Mouse (Mus musculus) lung, embryonic 16.5 days (tissue): ENCODE measurements at regions not wholly inside any gene's neighbourhood (a gene's known extent, or its start where the extent isn't known, plus 50 kb on each side); places are given as distances from the start of the nearest gene placed in this dataset.

Experiments used
- ATAC-seq: fragments of 200-750 bp; cut with Nextera tagmentation; 2 replicates; pipeline ENCODE4 v1.8.0; 2017; ENCODE audit warnings: low read depth, mild to moderate bottlenecking, moderate library complexity
- H3K27ac ChIP-seq: fragments of 300-500 bp; sonication (generic); 2 replicates; pipeline ENCODE4 v1.5.1; 2014; ENCODE audit warnings: mild to moderate bottlenecking, control low read depth, low read length
- H3K27me3 ChIP-seq: fragments of 300-500 bp; sonication (generic); 2 replicates; pipeline ENCODE4 v1.6.1; 2014; ENCODE audit warnings: low read depth, low read length, mixed read lengths; ENCODE audit not compliant: control insufficient read depth, insufficient read depth
- H3K36me3 ChIP-seq: fragments of 300-500 bp; sonication (generic); 2 replicates; pipeline ENCODE4 v1.6.1; 2014; ENCODE audit warnings: low read length; ENCODE audit not compliant: control insufficient read depth, insufficient read depth
- H3K4me1 ChIP-seq: fragments of 300-500 bp; sonication (generic); replicated peaks from 2 replicates; pipeline ENCODE4 v1.6.1; 2014; ENCODE audit warnings: low read length, mixed read lengths; ENCODE audit not compliant: control insufficient read depth, insufficient read depth
- H3K4me2 ChIP-seq: fragments of 300-500 bp; sonication (generic); 2 replicates; pipeline ENCODE4 v1.6.1; 2014; ENCODE audit warnings: low read depth, low read length, control low read depth
- H3K4me3 ChIP-seq: fragments of 300-500 bp; sonication (generic); 2 replicates; pipeline ENCODE4 v1.5.1; 2014; ENCODE audit warnings: mild to moderate bottlenecking, low read length, control low read depth
- H3K9ac ChIP-seq: fragments of 300-500 bp; sonication (generic); 2 replicates; pipeline ENCODE4 v1.6.1; 2014; ENCODE audit warnings: low read length, control low read depth
- H3K9me3 ChIP-seq: fragments of 300-500 bp; sonication (generic); 2 replicates; pipeline ENCODE4 v1.6.1; 2016; ENCODE audit warnings: low read length; ENCODE audit not compliant: control insufficient read depth
- WGBS: fragments of 180-500 bp; shearing (Covaris S2); extraction: QIAGEN DNeasy Blood & Tissue Kit; methylation state at CpG from one replicate; pipeline ENCODE4 v1.1.7; 2014; 5-methylcytosine and 5-hydroxymethylcytosine counted together

- Histone ChIP-seq H3K27me3 (no peaks in the 10 kb centered on the region), H3K36me3 (no peaks in the 10 kb centered on the region), H3K4me2 (no peak overlapping the region), H3K4me1 (no peaks in the 10 kb centered on the region), H3K9ac (no peak overlapping the region), H3K4me3 (no peak overlapping the region), H3K9me3 (no peaks in the 10 kb centered on the region), H3K27ac (no peak overlapping the region)
- ATAC-seq, result no peak
- 58% methylated on average over 2 of the region's 2 CpGs for WGBS
Observed at GRCm38 (mm10) chr12:45745697-45746096, 671.2 kb upstream of the Stxbp6 start.

DNA sequence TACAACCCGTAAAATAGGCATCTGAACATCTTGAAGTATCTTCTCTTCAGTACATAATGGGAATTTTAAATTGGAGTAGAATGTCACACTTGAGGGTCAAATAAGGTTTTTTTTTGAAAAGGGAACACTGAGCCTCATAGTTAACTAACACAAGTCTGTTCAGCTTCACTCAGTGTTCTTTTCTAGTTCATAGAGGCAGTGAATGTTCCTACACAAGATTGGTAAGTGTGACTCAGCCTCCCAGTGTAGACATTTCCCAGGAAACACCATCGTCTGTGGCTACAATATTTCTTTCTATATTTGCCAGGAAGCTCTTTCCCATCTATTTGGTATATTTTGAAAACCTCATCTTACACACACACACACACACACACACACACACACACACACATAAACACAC, 670.1 kb upstream of the Stxbp6 start:
- Histone ChIP-seq H3K9me3 (no peaks in the 10 kb centered on the region), H3K4me1 (no peaks in the 10 kb centered on the region), H3K27ac (no peak overlapping the region), H3K9ac (no peak overlapping the region), H3K36me3 (no peaks in the 10 kb centered on the region), H3K4me3 (no peak overlapping the region), H3K27me3 (no peaks in the 10 kb centered on the region), H3K4me2 (no peak overlapping the region)
- ATAC-seq, result no peak
- WGBS, result 65% methylated on average over 2 of the region's 2 CpGs

- H3K4me1 ChIP-seq, result no peaks in the 10 kb centered on the region
- no peak for ATAC-seq
- no peak overlapping the region for H3K4me2 ChIP-seq
- WGBS, result 39% methylated on average over 4 of the region's 4 CpGs
- no peaks in the 10 kb centered on the region for H3K9me3 ChIP-seq
- no peaks in the 10 kb centered on the region for H3K27me3 ChIP-seq
- H3K27ac ChIP-seq, result no peak overlapping the region
- no peak overlapping the region for H3K4me3 ChIP-seq
- H3K36me3 ChIP-seq, result no peaks in the 10 kb centered on the region
- H3K9ac ChIP-seq, result no peak overlapping the region
Observed at GRCm38 (mm10) chr12:45733661-45734060, 659.2 kb upstream of the Stxbp6 start.

- Histone ChIP-seq H3K27me3 (no peaks in the 10 kb centered on the region), H3K9ac (no peak overlapping the region), H3K36me3 (no peaks in the 10 kb centered on the region), H3K4me1 (no peaks in the 10 kb centered on the region), H3K27ac (no peak overlapping the region), H3K4me2 (no peak overlapping the region), H3K4me3 (no peak overlapping the region), H3K9me3 (no peaks in the 10 kb centered on the region)
- ATAC-seq, result peak; percentile 64
- WGBS, result 64% methylated on average over 5 of the region's 5 CpGs
Observed at GRCm38 (mm10) chr12:45724565-45725370, 650.3 kb upstream of the Stxbp6 start.

GRCm38 (mm10) chr12:45711351-45711750, 636.8 kb upstream of the Stxbp6 start:
- H3K4me1 ChIP-seq, result no peaks in the 10 kb centered on the region
- no peaks in the 10 kb centered on the region for H3K36me3 ChIP-seq
- H3K9ac ChIP-seq, result no peak overlapping the region
- H3K4me2 ChIP-seq, result no peak overlapping the region
- ATAC-seq, result no peak
- no peak overlapping the region for H3K4me3 ChIP-seq
- H3K27me3 ChIP-seq, result no peaks in the 10 kb centered on the region
- H3K9me3 ChIP-seq, result no peaks in the 10 kb centered on the region
- no peak overlapping the region for H3K27ac ChIP-seq

GRCm38 (mm10) chr12:45710766-45711165, 636.3 kb upstream of the Stxbp6 start:
- Histone ChIP-seq H3K36me3 (no peaks in the 10 kb centered on the region), H3K4me1 (no peaks in the 10 kb centered on the region), H3K9ac (no peak overlapping the region), H3K27me3 (no peaks in the 10 kb centered on the region), H3K27ac (no peak overlapping the region), H3K4me3 (no peak overlapping the region), H3K9me3 (no peaks in the 10 kb centered on the region), H3K4me2 (no peak overlapping the region)
- no peak for ATAC-seq
- 66% methylated on average over 1 of the region's 1 CpGs for WGBS

GRCm38 (mm10) chr12:45689291-45689690, 614.8 kb upstream of the Stxbp6 start:
- no peaks in the 10 kb centered on the region for H3K4me1 ChIP-seq
- H3K27me3 ChIP-seq, result no peaks in the 10 kb centered on the region

GRCm38 (mm10) chr12:45686765-45687164, 612.3 kb upstream of the Stxbp6 start:
- no peaks in the 10 kb centered on the region for H3K9me3 ChIP-seq
- H3K27me3 ChIP-seq, result no peaks in the 10 kb centered on the region
- no peaks in the 10 kb centered on the region for H3K36me3 ChIP-seq
- H3K4me2 ChIP-seq, result no peak overlapping the region
- no peaks in the 10 kb centered on the region for H3K4me1 ChIP-seq
- ATAC-seq, result no peak
- H3K9ac ChIP-seq, result no peak overlapping the region
- H3K4me3 ChIP-seq, result no peak overlapping the region
- no peak overlapping the region for H3K27ac ChIP-seq

More at GRCm38 (mm10) chr12:45689291-45689690, 614.8 kb upstream of the Stxbp6 start:
- H3K4me3 ChIP-seq, result no peak overlapping the region
- no peak for ATAC-seq
- H3K4me2 ChIP-seq, result no peak overlapping the region
- WGBS, result 60% methylated on average over 1 of the region's 1 CpGs
- no peaks in the 10 kb centered on the region for H3K9me3 ChIP-seq
- no peak overlapping the region for H3K27ac ChIP-seq
- H3K9ac ChIP-seq, result no peak overlapping the region
- no peaks in the 10 kb centered on the region for H3K36me3 ChIP-seq

- no peak overlapping the region for H3K4me3 ChIP-seq
Observed at GRCm38 (mm10) chr12:45672361-45672760, 597.9 kb upstream of the Stxbp6 start.

GRCm38 (mm10) chr12:45671554-45671948, 597.0 kb upstream of the Stxbp6 start:
- H3K36me3 ChIP-seq, result no peaks in the 10 kb centered on the region
- H3K4me2 ChIP-seq, result no peak overlapping the region
- H3K27me3 ChIP-seq, result no peaks in the 10 kb centered on the region
- no peak overlapping the region for H3K9ac ChIP-seq
- H3K4me1 ChIP-seq, result no peaks in the 10 kb centered on the region
- no peak overlapping the region for H3K27ac ChIP-seq
- WGBS, result 59% methylated on average over 4 of the region's 4 CpGs
- no peak overlapping the region for H3K4me3 ChIP-seq
- no peak for ATAC-seq
- H3K9me3 ChIP-seq, result no peaks in the 10 kb centered on the region

More at GRCm38 (mm10) chr12:45672361-45672760, 597.9 kb upstream of the Stxbp6 start:
- Histone ChIP-seq H3K27me3 (no peaks in the 10 kb centered on the region), H3K36me3 (no peaks in the 10 kb centered on the region), H3K4me1 (no peaks in the 10 kb centered on the region), H3K27ac (no peak overlapping the region), H3K4me2 (no peak overlapping the region), H3K9ac (no peak overlapping the region), H3K9me3 (no peaks in the 10 kb centered on the region)
- WGBS, result 44% methylated on average over 3 of the region's 3 CpGs
- no peak for ATAC-seq
